Mouse (Mus musculus) left cerebral cortex, postnatal 14 days (tissue): ENCODE results near the gene Rhbdd3. TPM values are rescaled to one million over a fixed set of nuclear protein-coding genes. Genes with fewer than 3 reads are reported as not detected.

Source experiments
- DNase-seq, 2 experiments: peaks; one replicate each; pipeline ENCODE4 v3.0.0; 2021 to 2022; ENCODE audit warnings: low spot score in 2 of 2, mixed read lengths in 1 of 2
- intact Hi-C: fragments of 180-260 bp; cut with DNase I; formaldehyde crosslinking; loops from one replicate; pipeline ENCODE4 v1.15.1; 2025
- total RNA-seq, 2 experiments: library from RNA; stranded (reverse); gene quantifications; 2 replicates each; pipeline ENCODE4 v1.2.3; 2021

Rhbdd3 gene
- total RNA-seq, 2 experiments from 2014 or later, result 21.7 to 24.6 TPM

- DNase-seq, result no peak
- intact Hi-C loops, result no loop called here
Measured at GRCm38 (mm10) chr11:5151680-5152337, 53.1 kb downstream of the Rhbdd3 start, which contains the start of gene Emid1. TSS of gene Emid1 (minus strand) at chr11:5152257.

DNA sequence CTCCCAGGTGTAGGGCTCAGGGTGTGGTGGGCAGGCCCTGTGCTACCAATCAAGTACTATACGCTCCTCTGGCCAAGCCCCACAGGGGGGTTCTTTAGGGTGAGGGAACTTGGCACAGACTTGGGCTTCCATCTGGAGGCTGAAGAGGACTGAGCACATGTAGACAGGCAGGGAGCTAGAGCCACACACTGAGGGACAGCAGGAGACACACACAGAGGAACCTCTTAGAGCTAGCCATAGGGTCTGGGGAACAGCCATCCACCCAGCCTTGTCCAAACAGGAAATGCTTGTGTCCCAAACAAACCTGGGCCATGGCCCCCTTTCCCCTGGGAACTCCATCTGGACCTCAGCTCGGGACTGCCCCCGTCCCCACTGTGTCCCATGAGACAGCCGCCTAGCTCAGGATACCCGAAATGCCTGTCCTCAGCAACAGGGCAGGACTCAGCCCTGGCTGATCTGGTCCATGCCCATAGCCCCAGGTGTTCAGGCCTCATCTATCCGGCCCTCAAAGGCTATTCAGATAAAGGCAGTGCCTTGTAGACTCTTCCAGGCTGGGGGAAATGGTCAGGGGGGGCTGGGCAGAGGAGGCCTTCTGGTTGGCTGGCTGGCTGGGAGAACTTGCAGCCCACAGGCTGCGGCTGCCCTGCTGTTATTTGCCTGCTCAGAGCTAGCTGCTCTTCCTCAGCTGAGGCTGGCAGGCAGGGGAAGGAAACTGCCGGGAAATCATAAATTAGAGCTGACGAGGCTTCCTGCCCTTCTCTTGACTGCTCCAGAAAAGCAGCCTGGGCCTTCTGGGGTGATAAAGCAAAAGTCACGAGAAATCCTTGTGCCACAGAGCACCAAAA lies 56.5 kb downstream of the Rhbdd3 start:
- intact Hi-C loops, result no loop called here
- no peak for DNase-seq

Other genes with a start within 250 kb of the Rhbdd3 start
- 100 to 1,000 TPM; 100 to 104 TPM for gene Nf2, start 249.4 kb upstream of the Rhbdd3 start, total RNA-seq
- 10 to 100 TPM; 89.1 to 92.0 TPM for gene Nipsnap1, start 225.0 kb upstream of the Rhbdd3 start, total RNA-seq
- gene Thoc5, start 203.6 kb upstream of the Rhbdd3 start, total RNA-seq, result 10 to 100 TPM; 35.8 to 38.3 TPM
- 10 to 100 TPM; 35.5 to 38.2 TPM for gene Nefh, start 150.9 kb upstream of the Rhbdd3 start, total RNA-seq
- gene Ap1b1, start 112.1 kb upstream of the Rhbdd3 start, total RNA-seq, result 100 to 1,000 TPM; 138 to 142 TPM
- 10 to 100 TPM; 61.7 to 63.2 TPM for gene Rasl10a, start 40.8 kb upstream of the Rhbdd3 start, total RNA-seq
- gene Gas2l1, start 33.6 kb upstream of the Rhbdd3 start, total RNA-seq, result 10 to 100 TPM; 60.9 to 70.2 TPM
- gene Ewsr1, start 340 bp downstream of the Rhbdd3 start, total RNA-seq, result 100 to 1,000 TPM; 288 to 295 TPM
- 10 to 100 TPM; 27.6 to 32.5 TPM for gene Emid1, start 53.3 kb downstream of the Rhbdd3 start, total RNA-seq
- gene Kremen1, start 162.6 kb downstream of the Rhbdd3 start, total RNA-seq, result 10 to 100 TPM; 10.6 to 12.7 TPM